Mouse (Mus musculus) erythroblast, embryonic 14.5 days (primary cell): ENCODE measurements around the gene 1190005I06Rik.

ENCODE experiments used
- GATA1 ChIP-seq: IDR thresholded peaks from 2 replicates; pipeline ENCODE4 v1.6.1; 2012; ENCODE audit warnings: low read length, inconsistent platforms, mixed read lengths
- TAL1 ChIP-seq: IDR thresholded peaks from 3 replicates; pipeline ENCODE4 v1.6.1; 2012; ENCODE audit warnings: low read length, inconsistent platforms, mixed read lengths

DNA sequence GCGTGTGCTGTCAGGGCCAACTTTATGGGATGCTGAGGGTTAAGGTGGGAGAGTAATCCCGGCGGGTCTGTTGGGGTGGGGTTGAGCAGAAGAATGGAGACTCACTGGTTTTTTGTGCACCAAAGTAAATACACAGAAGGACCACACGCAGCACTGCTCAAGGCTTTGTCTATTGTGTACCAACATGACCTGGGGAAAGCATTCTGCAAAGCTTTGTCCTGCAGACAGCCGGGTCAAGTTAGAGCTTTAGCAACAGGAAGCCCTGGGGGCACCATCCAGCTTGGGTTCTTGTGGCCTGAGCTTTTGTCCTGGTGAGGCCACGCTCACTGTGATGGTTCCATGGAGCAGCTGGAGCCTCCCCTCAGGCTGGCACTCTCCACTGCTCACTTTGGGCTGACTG lies 24.3 kb upstream of the 1190005I06Rik start:
- TF ChIP-seq GATA1 (no peak), TAL1 (no peak)
